Mouse (Mus musculus) kidney, postnatal 4 days (tissue): ENCODE data around the gene Scpep1.
"Not testable (repeated sequence)": the region's sequence is repeated elsewhere in the genome, so short reads cannot be mapped to it uniquely, and the experiment has no call there.

Experiments used
- DNase-seq, 2 experiments: peaks; one replicate each; pipeline ENCODE4 v3.0.0; 2021; ENCODE audit warnings: mixed read lengths in 2 of 2

The Scpep1 gene

GRCm38 (mm10) chr11:88909388-88910036 is 45.8 kb downstream of the Scpep1 start:
- DNase-seq = peak; percentile 52 to 66

GRCm38 (mm10) chr11:88908557-88909211 is 46.6 kb downstream of the Scpep1 start:
- peak; percentile 83 to 89 for DNase-seq

DNA sequence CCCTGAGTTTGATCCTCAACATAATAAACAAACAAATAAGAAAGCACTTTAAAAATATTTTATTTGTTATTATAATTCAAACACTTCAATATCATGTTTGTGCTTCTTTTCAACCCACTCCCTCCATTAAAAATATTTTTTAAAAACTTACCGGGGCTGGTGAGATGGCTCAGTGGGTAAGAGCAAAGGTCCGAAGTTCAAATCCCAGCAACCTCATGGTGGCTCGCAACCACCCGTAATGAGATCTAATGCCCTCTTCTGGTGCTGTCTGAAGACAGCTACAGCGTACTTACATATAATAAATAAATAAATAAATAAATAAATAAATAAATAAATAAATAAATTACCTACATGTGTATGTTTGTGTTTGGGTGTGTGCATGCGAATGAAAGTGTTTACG is 47.4 kb downstream of the Scpep1 start:
- DNase-seq = no peak

- no peak for DNase-seq
These were observed 49.6 kb downstream of the Scpep1 start for GRCm38 (mm10) chr11:88905621-88906020.

- no peak for DNase-seq
These were observed 51.2 kb downstream of the Scpep1 start for GRCm38 (mm10) chr11:88904080-88904479.

GRCm38 (mm10) chr11:88902762-88903161 is 52.5 kb downstream of the Scpep1 start:
- DNase-seq = no peak

- DNase-seq = peak; percentile 50 to 58
These were observed 53.9 kb downstream of the Scpep1 start for GRCm38 (mm10) chr11:88901341-88901802.

DNA sequence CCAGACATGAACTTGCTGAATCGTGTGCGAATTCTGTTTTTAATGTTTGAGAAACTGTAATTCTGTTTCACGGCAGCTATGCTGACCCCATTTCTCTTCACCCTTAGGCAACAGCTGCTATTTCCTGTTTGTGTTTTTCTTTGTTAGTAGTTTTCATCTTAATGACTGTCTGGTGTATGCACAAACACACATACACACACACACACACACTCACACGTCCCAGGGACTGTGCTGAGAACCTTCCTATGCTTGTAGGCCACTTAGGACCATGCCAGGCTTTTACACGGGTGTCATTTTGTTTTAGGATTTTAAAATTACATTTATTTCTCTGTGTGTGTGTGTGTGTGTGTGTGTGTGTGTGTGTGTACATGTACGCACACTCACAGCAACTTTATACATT is 55.7 kb downstream of the Scpep1 start:
- no peak for DNase-seq

DNA sequence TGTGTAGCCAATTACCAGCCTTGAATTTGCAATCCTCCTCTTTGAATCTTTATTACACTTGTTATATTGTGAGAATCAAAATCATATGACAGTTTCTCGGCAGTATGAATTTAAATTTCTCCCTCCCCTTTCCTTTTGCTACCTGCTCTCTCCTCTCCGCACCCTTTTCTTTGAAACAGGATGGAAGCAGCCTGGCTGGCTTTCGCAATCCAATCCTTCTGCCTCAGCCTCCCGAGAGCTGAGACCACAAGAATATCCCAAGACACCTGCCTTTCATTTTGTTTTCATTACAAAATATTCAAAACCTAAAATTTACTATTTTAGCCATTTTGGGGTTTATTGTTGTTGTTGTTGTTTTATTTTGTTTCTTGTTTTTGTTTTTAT is 56.9 kb downstream of the Scpep1 start:
- no peak for DNase-seq

GRCm38 (mm10) chr11:88897624-88898379 is 57.5 kb downstream of the Scpep1 start:
- peak; percentile 35 to 62 for DNase-seq

- not testable (repeated sequence) for DNase-seq
These were observed 59.4 kb downstream of the Scpep1 start for GRCm38 (mm10) chr11:88895800-88896232.

GRCm38 (mm10) chr11:88895235-88895634 is 60.0 kb downstream of the Scpep1 start:
- not testable (repeated sequence) for DNase-seq

- DNase-seq = not testable (repeated sequence)
These were observed 61.0 kb downstream of the Scpep1 start for GRCm38 (mm10) chr11:88894279-88894678.

DNA sequence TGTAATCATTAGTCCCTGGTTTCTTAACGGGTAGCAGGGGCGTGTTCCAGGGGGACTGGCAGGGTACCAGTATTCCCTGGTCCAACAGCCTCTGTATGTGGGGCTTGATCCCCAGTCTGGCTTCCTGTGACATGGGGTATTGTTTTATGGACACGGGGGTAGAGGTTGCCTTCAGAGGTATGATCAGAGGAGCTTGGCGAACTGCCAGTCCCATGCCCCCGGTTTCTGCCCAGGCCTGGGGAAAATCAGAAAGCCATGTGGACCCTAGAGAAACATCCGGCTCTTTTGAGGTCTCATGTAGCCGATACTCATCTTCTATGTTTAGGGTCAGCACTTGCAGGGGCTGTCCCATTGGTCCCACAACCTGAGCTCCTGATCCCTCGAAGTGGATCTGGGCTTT is 61.8 kb downstream of the Scpep1 start:
- DNase-seq = not testable (repeated sequence)

DNA sequence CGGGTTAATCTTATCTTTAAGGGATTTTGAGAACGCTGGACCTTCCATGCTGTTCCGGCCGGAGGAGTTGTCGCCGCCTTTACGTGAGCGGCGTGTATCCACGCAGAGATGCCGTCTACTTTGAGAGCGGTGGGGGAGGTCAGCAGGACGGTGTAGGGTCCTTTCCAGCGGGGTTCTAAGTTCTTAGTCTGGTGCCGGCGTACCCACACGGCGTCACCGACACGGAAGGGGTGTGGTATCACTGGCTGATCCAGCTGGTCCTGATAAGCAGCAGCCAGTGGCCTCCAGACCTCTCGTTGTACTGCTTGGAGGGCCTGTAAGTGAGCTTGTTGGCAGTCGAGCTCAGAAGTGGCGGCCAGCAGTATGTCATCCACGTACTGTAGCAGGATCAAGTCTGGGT is 62.5 kb downstream of the Scpep1 start:
- DNase-seq = not testable (repeated sequence)

GRCm38 (mm10) chr11:88891921-88892561 is 63.2 kb downstream of the Scpep1 start:
- DNase-seq = peak; percentile 44 to 51

DNA sequence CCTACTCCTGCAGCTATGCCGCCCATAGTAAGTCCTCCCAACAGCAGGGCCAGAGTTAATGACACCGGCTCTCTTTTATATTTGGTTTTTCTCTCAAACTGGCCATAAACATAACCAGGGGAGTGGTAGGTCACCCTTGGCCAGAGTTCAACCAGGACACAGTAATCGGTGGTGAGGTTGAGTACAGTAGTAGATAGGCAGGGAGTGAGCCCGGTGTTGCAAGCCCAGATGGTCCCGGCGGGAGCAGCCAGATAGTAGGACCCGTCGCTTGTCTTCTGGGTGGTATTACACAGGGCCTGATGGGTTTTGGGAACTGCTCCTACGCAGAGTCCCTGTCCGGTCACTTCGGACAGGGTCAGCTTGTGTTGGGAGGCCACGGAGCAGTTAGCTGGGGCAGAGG is 63.8 kb downstream of the Scpep1 start:
- DNase-seq = not testable (repeated sequence)

DNA sequence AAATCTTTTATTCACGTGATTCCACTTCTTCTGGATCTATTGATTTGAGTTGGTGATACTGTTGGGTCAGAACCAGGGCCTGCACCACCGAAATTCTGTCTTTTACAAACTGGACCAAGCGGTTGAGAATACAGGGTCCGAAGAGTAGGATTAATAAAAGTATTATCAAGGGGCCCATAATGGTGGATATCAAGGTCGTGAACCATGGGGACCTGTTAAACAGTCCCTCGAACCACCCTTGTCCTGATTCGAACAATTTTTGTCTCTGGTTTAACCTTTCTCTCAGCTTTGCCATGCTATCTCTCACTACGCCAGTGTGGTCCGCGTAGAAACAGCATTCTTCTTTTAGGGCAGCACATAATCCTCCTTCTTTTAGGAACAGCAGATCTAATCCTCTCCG is 64.4 kb downstream of the Scpep1 start:
- DNase-seq = not testable (repeated sequence)

- no peak for DNase-seq
These were observed 66.3 kb downstream of the Scpep1 start for GRCm38 (mm10) chr11:88888996-88889395.

DNA sequence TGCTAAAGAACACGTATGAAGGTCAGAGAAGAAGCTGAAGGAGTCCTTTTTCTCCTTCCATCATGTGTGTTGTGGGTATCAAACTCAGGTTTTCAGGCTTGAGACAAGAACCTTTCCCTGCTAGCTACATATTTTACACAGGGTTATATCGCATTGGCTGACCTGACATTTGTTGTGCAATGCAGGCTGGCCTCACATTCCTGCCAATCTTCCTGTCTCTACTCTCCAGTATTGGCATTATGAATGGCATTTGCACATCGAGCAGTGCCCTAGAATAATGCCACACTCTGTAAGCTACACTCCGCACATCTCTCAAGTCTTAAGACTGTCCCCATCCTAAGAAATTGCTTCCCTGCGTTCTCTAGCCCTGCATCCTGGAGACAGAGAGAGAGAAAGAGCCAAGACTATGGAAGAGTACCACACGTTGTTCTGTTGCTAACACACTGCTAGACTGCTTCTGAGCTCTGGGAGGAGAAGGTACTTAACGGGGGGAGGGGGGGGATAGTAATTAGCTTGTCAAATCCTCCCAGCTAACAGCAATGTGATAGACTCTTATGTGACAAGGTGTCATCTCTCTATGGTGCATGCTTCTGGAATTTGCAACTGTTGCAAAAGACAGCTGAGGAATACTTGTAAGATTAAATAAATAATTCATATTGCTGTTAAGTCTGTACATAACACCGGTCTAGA is 70.7 kb downstream of the Scpep1 start:
- no peak for DNase-seq

DNA sequence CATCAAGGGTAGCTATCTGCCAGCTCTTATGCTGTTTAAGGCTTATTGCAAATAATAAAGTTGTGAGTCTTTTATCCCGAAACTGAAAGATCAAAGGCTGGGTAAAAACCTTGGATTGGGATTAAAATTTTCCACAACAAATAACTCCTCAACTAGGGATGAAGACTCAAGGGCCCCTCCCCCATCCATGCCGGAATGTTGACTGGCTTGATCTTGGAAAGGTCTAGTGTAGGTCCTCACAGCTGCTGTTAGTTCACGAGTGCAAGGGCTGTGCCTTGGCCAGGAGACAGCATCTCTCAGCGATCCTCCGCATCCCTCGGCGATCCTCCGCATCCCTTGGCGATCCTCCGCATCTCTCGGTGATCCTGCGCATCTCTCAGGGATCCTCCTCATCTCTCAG is 77.3 kb downstream of the Scpep1 start:
- no peak for DNase-seq
